Mouse (Mus musculus) urinary bladder, postnatal 0 days (tissue): Measurements from ENCODE around the gene Rbm26. TPM values are rescaled to one million over a fixed set of nuclear protein-coding genes. Genes with fewer than 3 reads are reported as not detected.

Source experiments
- polyA plus RNA-seq: library from polyadenylated mRNA; unstranded; fragments of >200 nt; fragmentation: Nextera tagmentation; extraction: Ambion mirVana; gene quantifications from 2 replicates; pipeline ENCODE4 v1.2.1, GENCODE M21; 2015

Rbm26 gene
- 14.7 and 15.7 TPM in 2 replicates for polyA plus RNA-seq

GRCm38 (mm10) chr14:105177238-105177693 lies at the start of gene Rbm26:
TSS of gene Rbm26 (minus strand) at chr14:105177327.

Other genes with a start within 250 kb of the Rbm26 start
- 41.7 and 42.1 TPM in 2 replicates for gene Ndfip2, start 81.2 kb upstream of the Rbm26 start, polyA plus RNA-seq